Mouse (Mus musculus): ENCODE data around the gene Pgm1. TPM values are rescaled to one million over a fixed set of nuclear protein-coding genes. Genes with fewer than 3 reads are reported as not detected.
A peak's percentile ranks its signal among the peaks of the same experiment; 100 is the strongest.

Gene Pgm1
- polyA plus RNA-seq, 1 experiment, result 60.8 TPM

- Histone ChIP-seq H3K27ac (ENCODE audit: insufficient read depth, low read length) (no peak overlapping the region), H3K4me3 (ENCODE audit: insufficient read depth, low read length) (no peak overlapping the region), H3K4me1 (ENCODE audit: control insufficient read depth, insufficient read depth, low read length) (no peaks in the 10 kb centered on the region)
- TF ChIP-seq POLR2A (IDR thresholded peaks at IDR 0.05; ENCODE audit: extremely low read depth, insufficient read depth, low read length) (no peak), CTCF (IDR thresholded peaks at IDR 0.05; ENCODE audit: extremely low read depth, insufficient read depth, low read length) (no peak)
Measured at GRCm38 (mm10) chr4:100001806-100002205, 72.6 kb downstream of the Pgm1 start.

DNA sequence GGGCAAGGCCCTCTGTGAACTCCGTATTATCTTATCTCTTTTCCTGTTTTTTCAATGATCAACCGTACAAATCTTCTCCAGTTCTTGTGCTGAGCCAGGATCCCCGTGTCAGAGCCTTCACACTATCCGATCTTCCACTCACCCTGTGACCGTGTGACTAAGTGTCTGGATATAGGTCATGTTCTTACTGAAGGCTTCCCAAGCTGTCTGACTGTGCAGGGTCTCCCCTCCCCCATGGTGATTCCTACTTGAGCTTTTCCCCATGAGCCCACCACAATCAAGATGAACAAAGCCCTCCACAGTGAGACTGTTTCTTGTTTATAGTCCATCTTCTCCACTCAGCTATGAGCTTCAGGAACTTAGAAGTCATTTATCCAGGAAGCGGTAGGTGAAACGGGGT is 78.5 kb downstream of the Pgm1 start:
- H3K4me1 ChIP-seq (ENCODE audit: control insufficient read depth, insufficient read depth, low read length), result no peaks in the 10 kb centered on the region
- no peak overlapping the region for H3K4me3 ChIP-seq (ENCODE audit: insufficient read depth, low read length)
- H3K27ac ChIP-seq (ENCODE audit: insufficient read depth, low read length), result no peak overlapping the region
- TF ChIP-seq POLR2A (IDR thresholded peaks at IDR 0.05; ENCODE audit: extremely low read depth, insufficient read depth, low read length) (no peak), CTCF (IDR thresholded peaks at IDR 0.05; ENCODE audit: extremely low read depth, insufficient read depth, low read length) (no peak)

DNA sequence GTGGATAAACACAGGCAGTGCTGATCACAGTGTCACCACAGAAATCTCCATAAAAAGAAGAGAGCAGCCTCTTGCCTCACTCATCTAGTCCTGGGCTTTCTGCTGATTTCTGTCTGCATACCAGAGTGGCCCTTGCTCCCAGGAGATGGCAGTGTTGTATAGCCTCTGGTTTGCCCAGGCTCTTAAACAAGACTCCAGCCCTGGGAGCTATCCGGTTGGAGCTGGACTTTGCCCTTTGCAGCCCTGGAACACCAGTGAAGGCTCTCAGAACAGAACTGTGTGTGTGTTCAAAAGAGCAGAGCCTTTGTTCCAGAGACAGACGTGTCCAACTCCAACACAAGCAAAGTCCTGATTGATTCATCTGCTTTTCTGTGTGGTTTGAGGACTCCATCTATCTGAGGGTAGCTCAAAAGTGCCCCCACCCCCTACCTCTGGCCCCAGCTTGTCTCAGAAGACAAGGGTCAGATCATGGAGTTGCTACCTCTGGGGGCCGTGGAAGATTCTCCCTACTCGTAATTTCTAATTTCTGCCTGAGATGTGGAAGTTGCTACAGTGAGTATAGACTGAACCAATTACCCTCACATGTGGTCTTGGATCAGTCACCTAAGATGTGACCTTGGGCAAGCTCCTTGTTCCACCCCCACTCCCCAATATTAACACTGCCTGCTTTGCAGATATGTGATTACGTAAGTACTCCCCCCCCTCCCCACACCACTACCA is 79.3 kb downstream of the Pgm1 start:
- H3K4me1 ChIP-seq (ENCODE audit: control insufficient read depth, insufficient read depth, low read length), result no peaks in the 10 kb centered on the region
- H3K27ac ChIP-seq (ENCODE audit: insufficient read depth, low read length), result no peak overlapping the region
- TF ChIP-seq POLR2A (IDR thresholded peaks at IDR 0.05; ENCODE audit: extremely low read depth, insufficient read depth, low read length) (no peak), CTCF (IDR thresholded peaks at IDR 0.05; ENCODE audit: extremely low read depth, insufficient read depth, low read length) (peak; percentile 84)
- H3K4me3 ChIP-seq (ENCODE audit: insufficient read depth, low read length), result no peak overlapping the region

DNA sequence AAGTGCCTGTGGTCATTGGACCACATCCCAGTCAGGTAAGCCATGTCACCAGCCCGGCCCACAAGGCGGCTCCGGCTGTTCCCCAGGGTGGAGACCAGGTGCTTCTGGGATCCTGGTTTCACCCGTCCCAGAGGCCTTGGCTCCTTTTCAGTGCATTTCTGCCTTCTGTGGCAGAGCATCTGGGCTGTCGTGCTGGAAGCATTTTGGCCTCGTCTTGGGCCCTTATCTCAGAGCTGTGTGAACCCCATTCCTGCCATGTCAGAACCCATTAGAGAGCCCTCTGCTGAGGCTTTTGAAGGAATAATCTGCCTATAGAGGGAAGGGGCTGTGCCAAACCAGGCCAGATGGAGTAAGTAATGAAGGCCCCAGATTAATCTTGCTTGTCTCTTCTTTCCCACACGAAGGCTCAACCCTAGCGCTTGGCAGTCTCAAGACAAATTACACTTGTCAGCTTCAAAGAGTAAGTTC is 80.0 kb downstream of the Pgm1 start:
- Histone ChIP-seq H3K27ac (ENCODE audit: insufficient read depth, low read length) (no peak overlapping the region), H3K4me1 (ENCODE audit: control insufficient read depth, insufficient read depth, low read length) (no peaks in the 10 kb centered on the region), H3K4me3 (ENCODE audit: insufficient read depth, low read length) (no peak overlapping the region)
- TF ChIP-seq CTCF (IDR thresholded peaks at IDR 0.05; ENCODE audit: extremely low read depth, insufficient read depth, low read length), result no peak
- TF ChIP-seq POLR2A (IDR thresholded peaks at IDR 0.05; ENCODE audit: extremely low read depth, insufficient read depth, low read length), result no peak

- Histone ChIP-seq H3K4me3 (ENCODE audit: insufficient read depth, low read length) (no peak overlapping the region), H3K27ac (ENCODE audit: insufficient read depth, low read length) (no peak overlapping the region), H3K4me1 (ENCODE audit: control insufficient read depth, insufficient read depth, low read length) (no peaks in the 10 kb centered on the region)
- TF ChIP-seq POLR2A (IDR thresholded peaks at IDR 0.05; ENCODE audit: extremely low read depth, insufficient read depth, low read length), result no peak
- TF ChIP-seq CTCF (IDR thresholded peaks at IDR 0.05; ENCODE audit: extremely low read depth, insufficient read depth, low read length), result no peak
Measured at GRCm38 (mm10) chr4:100010916-100011315, 81.7 kb downstream of the Pgm1 start.

DNA sequence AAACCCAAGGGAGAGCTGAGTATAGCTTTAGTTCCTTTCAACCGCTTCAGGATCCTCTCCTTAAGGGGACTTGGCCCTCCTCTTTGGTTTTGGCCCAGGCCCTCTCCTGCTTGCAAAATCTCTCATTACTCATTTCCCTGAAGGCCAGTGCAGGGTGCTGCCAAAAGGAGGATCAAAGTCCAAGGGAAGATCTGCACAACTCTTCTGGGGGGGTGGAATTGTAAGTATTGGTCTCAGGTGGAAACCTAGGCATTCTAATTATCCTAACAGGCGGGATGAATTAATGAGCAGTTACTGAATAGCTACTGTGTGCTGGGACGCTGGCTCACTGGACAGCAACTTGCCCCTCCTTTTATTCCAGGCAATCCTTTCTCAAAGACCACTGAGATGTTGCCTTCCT is 82.3 kb downstream of the Pgm1 start:
- Histone ChIP-seq H3K4me3 (ENCODE audit: insufficient read depth, low read length) (no peak overlapping the region), H3K27ac (ENCODE audit: insufficient read depth, low read length) (no peak overlapping the region), H3K4me1 (ENCODE audit: control insufficient read depth, insufficient read depth, low read length) (no peaks in the 10 kb centered on the region)
- TF ChIP-seq POLR2A (IDR thresholded peaks at IDR 0.05; ENCODE audit: extremely low read depth, insufficient read depth, low read length) (no peak), CTCF (IDR thresholded peaks at IDR 0.05; ENCODE audit: extremely low read depth, insufficient read depth, low read length) (no peak)

DNA sequence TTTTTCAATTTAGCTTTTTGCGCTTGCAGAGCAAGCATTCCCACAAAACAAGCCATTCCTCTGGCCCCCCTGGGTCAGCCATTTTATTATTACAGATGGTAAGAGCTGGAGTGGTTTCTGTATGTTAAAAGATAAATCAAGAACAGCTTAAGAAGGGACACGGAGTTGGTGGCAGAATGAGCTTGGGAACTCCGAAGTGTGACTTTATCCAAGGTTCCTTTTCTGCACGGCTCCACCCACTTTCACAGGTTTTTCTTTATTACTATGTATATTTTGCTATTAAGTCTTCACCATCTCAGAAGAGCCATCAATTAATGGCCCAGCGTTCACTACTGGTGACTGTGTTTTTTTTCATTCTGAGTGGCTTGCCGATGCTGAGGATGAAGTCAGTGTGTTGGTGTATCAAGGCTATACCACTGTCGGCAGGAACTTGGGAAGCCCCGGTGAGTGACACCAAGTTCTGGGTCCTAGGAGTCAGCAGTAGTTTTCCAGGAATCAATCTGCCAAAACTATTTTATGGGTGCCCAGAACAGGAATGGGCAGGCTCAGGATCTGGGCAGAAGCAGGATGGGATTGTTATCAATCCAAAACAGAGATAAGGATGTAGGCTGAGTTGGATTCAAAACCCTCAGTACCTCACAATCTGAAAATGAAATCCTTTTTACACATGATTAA is 83.3 kb downstream of the Pgm1 start:
- TF ChIP-seq CTCF (IDR thresholded peaks at IDR 0.05; ENCODE audit: extremely low read depth, insufficient read depth, low read length), result no peak
- no peak for TF ChIP-seq POLR2A (IDR thresholded peaks at IDR 0.05; ENCODE audit: extremely low read depth, insufficient read depth, low read length)
- Histone ChIP-seq H3K4me1 (ENCODE audit: control insufficient read depth, insufficient read depth, low read length) (no peaks in the 10 kb centered on the region), H3K27ac (ENCODE audit: insufficient read depth, low read length) (no peak overlapping the region), H3K4me3 (ENCODE audit: insufficient read depth, low read length) (no peak overlapping the region)

DNA sequence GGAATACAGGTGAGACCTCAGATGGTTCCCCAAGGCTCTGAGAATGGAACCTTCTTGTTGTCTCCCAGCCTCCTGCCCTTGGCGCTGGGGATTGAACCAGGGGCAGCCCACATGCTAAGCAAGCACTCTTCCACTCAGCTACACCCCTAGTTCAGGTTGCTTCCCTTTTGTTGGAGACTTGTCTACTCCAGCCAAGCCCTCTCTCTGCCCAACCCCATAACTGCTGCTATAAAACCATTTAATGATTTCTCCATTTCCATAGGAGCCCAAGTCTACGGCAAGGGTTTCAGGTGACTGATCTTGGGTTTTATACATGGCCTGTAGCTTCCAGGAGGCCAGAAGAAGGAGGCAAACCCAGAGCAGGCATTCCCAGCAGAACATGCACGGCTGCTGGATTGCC is 98.6 kb downstream of the Pgm1 start:
- TF ChIP-seq POLR2A (IDR thresholded peaks at IDR 0.05; ENCODE audit: extremely low read depth, insufficient read depth, low read length), result no peak
- TF ChIP-seq CTCF (IDR thresholded peaks at IDR 0.05; ENCODE audit: extremely low read depth, insufficient read depth, low read length), result no peak
- H3K4me3 ChIP-seq (ENCODE audit: insufficient read depth, low read length), result no peak overlapping the region
- no peaks in the 10 kb centered on the region for H3K4me1 ChIP-seq (ENCODE audit: control insufficient read depth, insufficient read depth, low read length)
- no peak overlapping the region for H3K27ac ChIP-seq (ENCODE audit: insufficient read depth, low read length)

- no peaks in the 10 kb centered on the region for H3K4me1 ChIP-seq (ENCODE audit: control insufficient read depth, insufficient read depth, low read length)
- no peak overlapping the region for H3K27ac ChIP-seq (ENCODE audit: insufficient read depth, low read length)
- H3K4me3 ChIP-seq (ENCODE audit: insufficient read depth, low read length), result no peak overlapping the region
- TF ChIP-seq POLR2A (IDR thresholded peaks at IDR 0.05; ENCODE audit: extremely low read depth, insufficient read depth, low read length) (no peak), CTCF (IDR thresholded peaks at IDR 0.05; ENCODE audit: extremely low read depth, insufficient read depth, low read length) (peak; percentile 94)
Measured at GRCm38 (mm10) chr4:100028641-100029040, 99.4 kb downstream of the Pgm1 start.

DNA sequence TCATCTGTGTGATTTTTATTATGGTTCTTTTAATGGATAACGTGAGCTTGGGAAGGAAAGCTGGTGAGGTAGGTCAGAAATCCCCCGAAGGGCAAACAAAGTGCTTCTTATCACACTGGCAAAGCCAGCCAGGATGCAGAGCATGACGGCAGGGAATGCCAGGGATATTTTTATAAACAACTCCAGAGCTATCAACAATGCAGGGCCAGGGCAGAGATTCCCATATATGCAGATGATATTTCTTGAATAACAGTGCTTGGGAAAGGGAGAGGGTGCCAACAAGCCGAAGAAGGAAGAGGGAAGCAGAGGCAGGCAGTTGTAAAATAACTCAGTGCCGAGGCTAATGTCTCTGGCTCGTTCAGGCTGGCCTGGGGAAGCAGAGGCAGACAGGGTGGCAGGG is 102.1 kb downstream of the Pgm1 start:
- H3K4me3 ChIP-seq (ENCODE audit: insufficient read depth, low read length), result no peak overlapping the region
- TF ChIP-seq CTCF (IDR thresholded peaks at IDR 0.05; ENCODE audit: extremely low read depth, insufficient read depth, low read length) (no peak), POLR2A (IDR thresholded peaks at IDR 0.05; ENCODE audit: extremely low read depth, insufficient read depth, low read length) (no peak)
- no peak overlapping the region for H3K27ac ChIP-seq (ENCODE audit: insufficient read depth, low read length)
- no peaks in the 10 kb centered on the region for H3K4me1 ChIP-seq (ENCODE audit: control insufficient read depth, insufficient read depth, low read length)

All from cortical plate, adult 2 months (tissue).